Mouse (Mus musculus) limb, embryonic 11.5 days (tissue): Measurements from ENCODE around the gene Stpg1. TPM values are rescaled to one million over a fixed set of nuclear protein-coding genes. Genes with fewer than 3 reads are reported as not detected.

ENCODE experiments used
- ATAC-seq: fragments of 200-750 bp; cut with Nextera tagmentation; 2 replicates; pipeline ENCODE4 v1.8.0; 2017; ENCODE audit warnings: low read depth; ENCODE audit not compliant: insufficient number of reproducible peaks, low FRiP score, low TSS enrichment
- DNase-seq: peaks from one replicate; pipeline ENCODE4 v3.0.0-alpha.2; 2015; ENCODE audit warnings: low spot score
- H3K27ac ChIP-seq: fragments of 300-500 bp; sonication (generic); replicated peaks from 2 replicates; pipeline ENCODE4 v1.5.1; 2014; ENCODE audit warnings: low read depth, mild to moderate bottlenecking, low read length
- H3K27me3 ChIP-seq: fragments of 300-500 bp; sonication (generic); 2 replicates; pipeline ENCODE4 v1.6.1; 2014; ENCODE audit warnings: mild to moderate bottlenecking, low read length, mixed read lengths; ENCODE audit not compliant: control insufficient read depth, insufficient read depth
- H3K36me3 ChIP-seq: fragments of 300-500 bp; sonication (generic); 2 replicates; pipeline ENCODE4 v1.6.1; 2014; ENCODE audit warnings: mild to moderate bottlenecking, low read length, moderate library complexity, mixed read lengths; ENCODE audit not compliant: control insufficient read depth, insufficient read depth
- H3K4me1 ChIP-seq: fragments of 300-500 bp; sonication (generic); 2 replicates; pipeline ENCODE4 v1.6.1; 2014; ENCODE audit warnings: low read length, mixed read lengths; ENCODE audit not compliant: control insufficient read depth, insufficient read depth
- H3K4me2 ChIP-seq: fragments of 300-500 bp; sonication (generic); 2 replicates; pipeline ENCODE4 v1.6.1; 2014; ENCODE audit warnings: low read depth, mild to moderate bottlenecking, moderate library complexity; ENCODE audit not compliant: severe bottlenecking
- H3K4me3 ChIP-seq: fragments of 300-500 bp; sonication (generic); 2 replicates; pipeline ENCODE4 v1.5.1; 2014; ENCODE audit warnings: low read depth, low read length
- H3K9ac ChIP-seq: fragments of 300-500 bp; sonication (generic); 2 replicates; pipeline ENCODE4 v1.6.1; 2014; ENCODE audit warnings: mild to moderate bottlenecking, low read length
- H3K9me3 ChIP-seq: fragments of 300-500 bp; sonication (generic); 2 replicates; pipeline ENCODE4 v1.6.1; 2016; ENCODE audit warnings: low read length; ENCODE audit not compliant: control insufficient read depth
- whole genome bisulfite sequencing: fragments of 180-500 bp; shearing (Covaris S2); extraction: QIAGEN DNeasy Blood & Tissue Kit; methylation state at CpG from one replicate; pipeline ENCODE4 v1.1.7; 2014; 5-methylcytosine and 5-hydroxymethylcytosine counted together
- polyA plus RNA-seq: library from polyadenylated mRNA; unstranded; fragments of >200 nt; fragmentation: Nextera tagmentation; extraction: Ambion mirVana; gene quantifications from 2 replicates; pipeline ENCODE4 v1.2.1, GENCODE M21; 2014

Stpg1 gene
- polyA plus RNA-seq, 1 experiment from 2014 or later, result 0.13 TPM

DNA sequence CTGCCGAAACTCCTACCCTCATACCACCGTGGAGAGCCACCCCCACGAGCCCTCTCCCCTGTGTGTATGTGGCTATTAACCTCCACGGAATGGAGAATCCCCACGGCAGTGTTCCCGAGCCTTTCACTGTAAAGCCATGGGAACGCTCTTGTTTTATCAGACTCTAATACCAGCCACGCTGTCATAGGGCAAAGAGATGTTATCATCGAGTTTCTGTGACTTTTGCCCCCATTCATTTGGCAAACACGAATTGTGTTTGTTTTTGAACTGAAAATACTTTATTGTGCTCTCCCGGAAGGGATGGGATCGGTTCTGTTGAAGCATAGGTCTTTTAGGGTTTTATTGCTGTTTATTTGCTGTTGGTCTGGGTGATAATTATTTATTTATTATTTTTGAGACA is 23.5 kb downstream of the Stpg1 start:
- Histone ChIP-seq H3K4me3 (no peak overlapping the region), H3K27ac (no peak overlapping the region), H3K9ac (no peak overlapping the region), H3K4me2 (no peak overlapping the region), H3K9me3 (no peaks in the 10 kb centered on the region), H3K27me3 (no peaks in the 10 kb centered on the region), H3K4me1 (no peaks in the 10 kb centered on the region), H3K36me3 (no peaks in the 10 kb centered on the region)
- 84% methylated on average over 12 of the region's 12 CpGs for WGBS
- no peak for ATAC-seq
- no peak for DNase-seq

DNA sequence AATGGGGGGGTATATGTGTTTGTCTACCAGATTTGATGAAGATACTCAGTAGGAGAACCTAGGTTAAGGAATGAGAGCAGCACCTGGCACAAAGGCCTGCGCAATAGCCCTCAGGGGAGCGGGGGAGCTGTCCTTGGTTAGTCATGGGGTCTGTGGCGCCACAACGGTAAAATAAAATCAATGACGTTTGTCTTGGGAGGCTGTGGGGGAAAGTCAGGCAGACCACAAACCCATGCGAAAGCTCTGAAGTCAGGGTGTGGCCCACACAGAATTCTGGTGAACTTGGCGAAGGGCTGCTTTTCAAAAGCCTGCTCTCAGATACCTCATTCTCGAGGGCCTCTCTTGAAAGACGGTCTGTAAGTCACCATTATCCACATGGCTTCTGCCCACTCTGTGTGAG is 25.8 kb downstream of the Stpg1 start:
- no peak for ATAC-seq
- Histone ChIP-seq H3K36me3 (no peaks in the 10 kb centered on the region), H3K4me1 (no peaks in the 10 kb centered on the region), H3K27me3 (no peaks in the 10 kb centered on the region), H3K27ac (no peak overlapping the region), H3K9ac (no peak overlapping the region), H3K9me3 (no peaks in the 10 kb centered on the region), H3K4me2 (no peak overlapping the region), H3K4me3 (no peak overlapping the region)
- no peak for DNase-seq
- WGBS, result 78% methylated on average over 9 of the region's 9 CpGs

DNA sequence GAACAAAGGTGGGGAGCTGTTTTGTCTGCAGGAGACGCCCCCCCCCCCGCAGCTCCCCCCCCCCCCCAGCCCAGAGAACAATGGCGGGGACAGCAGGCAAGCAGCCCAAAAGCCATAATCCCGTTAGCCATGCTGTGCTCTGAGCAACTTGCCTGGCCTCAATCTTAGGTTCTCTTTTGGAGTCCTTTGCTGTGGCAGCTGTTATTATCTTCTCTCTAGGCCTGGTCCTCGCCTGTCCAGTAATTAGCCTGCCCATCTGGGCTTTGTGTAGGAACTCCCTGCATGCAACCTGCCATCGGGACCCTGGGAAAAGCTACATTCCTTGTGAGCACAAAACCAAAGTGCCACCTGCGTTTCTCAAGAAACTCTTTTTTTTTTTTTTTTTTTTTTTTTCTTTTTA is 29.3 kb downstream of the Stpg1 start:
- DNase-seq (no peak), ATAC-seq (no peak)
- Histone ChIP-seq H3K27ac (no peak overlapping the region), H3K27me3 (no peaks in the 10 kb centered on the region), H3K9ac (no peak overlapping the region), H3K4me2 (no peak overlapping the region), H3K4me1 (0 out of 2 replicates have a peak, but pooled peaks cover 2% of the 10 kb centered on the region), H3K36me3 (no peaks in the 10 kb centered on the region), H3K9me3 (no peaks in the 10 kb centered on the region), H3K4me3 (no peak overlapping the region)
- WGBS, result 17% methylated on average over 5 of the region's 7 CpGs

DNA sequence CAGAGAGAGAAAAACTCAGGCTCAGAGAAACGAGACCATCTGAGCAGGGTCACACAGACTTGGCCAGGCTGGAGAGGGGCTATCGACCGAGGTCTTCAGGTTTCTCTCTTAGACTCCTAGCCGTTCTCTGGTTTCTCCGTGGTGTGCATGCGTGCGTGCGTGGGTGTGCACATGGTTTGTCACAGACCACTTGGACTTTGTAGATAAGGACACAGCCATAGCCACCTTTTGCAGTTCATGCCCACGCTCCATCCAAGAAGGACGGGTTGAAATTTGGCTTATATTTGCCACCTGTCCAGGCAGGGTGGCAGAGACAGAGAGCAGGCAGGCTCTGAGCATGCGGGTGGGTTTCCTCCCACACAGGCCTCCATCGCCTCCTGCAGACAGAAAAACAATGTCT is 30.5 kb downstream of the Stpg1 start:
- ATAC-seq, result no peak
- Histone ChIP-seq H3K4me1 (0 out of 2 replicates have a peak, but pooled peaks cover 2% of the 10 kb centered on the region), H3K9ac (no peak overlapping the region), H3K27ac (no peak overlapping the region), H3K9me3 (no peaks in the 10 kb centered on the region), H3K36me3 (no peaks in the 10 kb centered on the region), H3K4me3 (no peak overlapping the region), H3K27me3 (no peaks in the 10 kb centered on the region), H3K4me2 (no peak overlapping the region)
- DNase-seq, result no peak
- 74% methylated on average over 12 of the region's 12 CpGs for WGBS

- no peaks in the 10 kb centered on the region for H3K27me3 ChIP-seq
- no peak overlapping the region for H3K4me3 ChIP-seq
- ATAC-seq, result no peak
- no peak for DNase-seq
- H3K4me1 ChIP-seq, result 0 out of 2 replicates have a peak, but pooled peaks cover 2% of the 10 kb centered on the region
- WGBS, result 29% methylated on average over 14 of the region's 14 CpGs
- H3K27ac ChIP-seq, result no peak overlapping the region
- H3K9ac ChIP-seq, result no peak overlapping the region
- H3K9me3 ChIP-seq, result peaks cover 5% of the 10 kb centered on the region; the same call in 1 of the 2 replicates
- H3K36me3 ChIP-seq, result no peaks in the 10 kb centered on the region
- no peak overlapping the region for H3K4me2 ChIP-seq
Measured at GRCm38 (mm10) chr4:135526039-135526710, 31.6 kb downstream of the Stpg1 start.

GRCm38 (mm10) chr4:135530270-135530669 is 35.7 kb downstream of the Stpg1 start:
- Histone ChIP-seq H3K27me3 (no peaks in the 10 kb centered on the region), H3K4me2 (no peak overlapping the region), H3K4me1 (0 out of 2 replicates have a peak, but pooled peaks cover 5% of the 10 kb centered on the region), H3K4me3 (no peak overlapping the region), H3K36me3 (no peaks in the 10 kb centered on the region), H3K9me3 (peaks cover 5% of the 10 kb centered on the region; the same call in 1 of the 2 replicates), H3K27ac (no peak overlapping the region), H3K9ac (no peak overlapping the region)
- ATAC-seq, result no peak
- WGBS, result 70% methylated on average over 2 of the region's 2 CpGs
- no peak for DNase-seq

GRCm38 (mm10) chr4:135531236-135531635 is 36.6 kb downstream of the Stpg1 start:
- no peak overlapping the region; the same call in 1 of the 2 replicates for H3K4me2 ChIP-seq
- 0 out of 2 replicates have a peak, but pooled peaks cover 5% of the 10 kb centered on the region for H3K4me1 ChIP-seq
- H3K27ac ChIP-seq, result no peak overlapping the region
- H3K9me3 ChIP-seq, result peaks cover 5% of the 10 kb centered on the region; the same call in 1 of the 2 replicates
- no peaks in the 10 kb centered on the region for H3K27me3 ChIP-seq
- H3K4me3 ChIP-seq, result no peak overlapping the region
- no peak for ATAC-seq
- H3K9ac ChIP-seq, result no peak overlapping the region
- no peak for DNase-seq
- H3K36me3 ChIP-seq, result no peaks in the 10 kb centered on the region
- 93% methylated on average over 9 of the region's 9 CpGs for WGBS

DNA sequence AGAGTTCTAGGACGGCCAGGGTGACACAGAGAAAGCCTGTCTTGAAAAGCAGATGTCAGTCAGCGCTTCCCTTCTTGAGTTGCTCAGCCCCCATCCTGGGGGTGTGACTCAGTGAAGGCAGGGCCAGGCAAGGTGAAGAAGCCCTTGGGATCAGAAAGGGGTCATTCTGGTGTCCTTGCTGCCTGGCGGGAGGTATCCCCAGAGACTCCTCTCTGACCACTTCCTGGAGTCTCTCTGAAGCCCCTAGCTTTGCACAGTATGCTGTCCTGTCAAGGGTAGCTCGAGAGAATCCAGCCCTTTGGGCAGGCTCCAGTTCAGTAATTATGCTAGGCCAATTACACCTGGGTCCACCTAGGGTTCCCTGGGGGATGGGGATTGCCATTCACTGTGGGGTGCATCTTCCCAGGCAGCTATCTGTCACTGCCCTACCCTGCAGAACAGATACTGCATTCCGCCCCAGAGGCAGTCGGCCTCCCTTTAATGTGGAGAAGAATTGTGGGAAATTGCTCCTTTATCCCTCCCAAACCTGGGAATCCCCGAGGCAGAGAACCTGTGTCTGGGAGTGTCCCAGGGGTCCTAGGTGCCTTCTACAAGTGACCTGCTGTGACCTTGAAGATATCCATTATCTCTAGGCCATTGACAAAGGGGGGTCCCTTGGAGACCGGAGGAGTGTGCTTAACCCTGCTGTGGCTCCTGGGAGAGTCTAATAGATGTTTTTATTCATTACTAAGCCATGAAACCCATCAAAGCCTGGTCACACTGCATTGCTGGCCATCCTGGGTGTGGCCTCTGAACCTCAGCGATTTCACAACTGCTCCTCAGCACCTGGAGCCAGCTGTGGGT is 37.4 kb downstream of the Stpg1 start:
- 0 out of 2 replicates have a peak, but pooled peaks cover 3% of the 10 kb centered on the region for H3K4me1 ChIP-seq
- ATAC-seq (no peak), DNase-seq (no peak)
- H3K9ac ChIP-seq, result no peak overlapping the region
- no peak overlapping the region for H3K4me3 ChIP-seq
- H3K36me3 ChIP-seq, result no peaks in the 10 kb centered on the region
- no peak overlapping the region for H3K4me2 ChIP-seq
- no peak overlapping the region for H3K27ac ChIP-seq
- 48% methylated on average over 9 of the region's 9 CpGs for WGBS
- no peaks in the 10 kb centered on the region for H3K27me3 ChIP-seq
- peaks cover 5% of the 10 kb centered on the region; the same call in 1 of the 2 replicates for H3K9me3 ChIP-seq
